Mouse (Mus musculus) neural tube, embryonic 14.5 days (tissue): Measurements from ENCODE around the gene Neu2. TPM values are rescaled to one million over a fixed set of nuclear protein-coding genes. Genes with fewer than 3 reads are reported as not detected.
A peak's percentile ranks its signal among the peaks of the same experiment; 100 is the strongest.

Experiments used
- ATAC-seq: fragments of 200-750 bp; cut with Nextera tagmentation; 2 replicates; pipeline ENCODE4 v1.8.0; 2017; ENCODE audit warnings: low read depth, mild to moderate bottlenecking, moderate TSS enrichment, moderate library complexity
- H3K27ac ChIP-seq: fragments of 300-500 bp; sonication (generic); 2 replicates; pipeline ENCODE4 v1.5.1; 2014; ENCODE audit warnings: low read depth, mild to moderate bottlenecking, control low read depth, low read length, moderate library complexity, mixed read lengths
- H3K27me3 ChIP-seq: fragments of 300-500 bp; sonication (generic); 2 replicates; pipeline ENCODE4 v1.6.1; 2014; ENCODE audit warnings: low read length; ENCODE audit not compliant: control insufficient read depth, insufficient read depth
- H3K36me3 ChIP-seq: fragments of 300-500 bp; sonication (generic); 2 replicates; pipeline ENCODE4 v1.6.1; 2014; ENCODE audit warnings: low read length, mixed read lengths; ENCODE audit not compliant: control insufficient read depth, insufficient read depth
- H3K4me1 ChIP-seq: fragments of 300-500 bp; sonication (generic); 2 replicates; pipeline ENCODE4 v1.6.1; 2014; ENCODE audit warnings: low read length; ENCODE audit not compliant: control insufficient read depth, insufficient read depth
- H3K4me2 ChIP-seq: fragments of 300-500 bp; sonication (generic); 2 replicates; pipeline ENCODE4 v1.6.1; 2014; ENCODE audit warnings: mild to moderate bottlenecking, low read depth, low read length, control low read depth
- H3K4me3 ChIP-seq: fragments of 300-500 bp; sonication (generic); 2 replicates; pipeline ENCODE4 v1.5.1; 2014; ENCODE audit warnings: low read depth, low read length, control low read depth, mixed read lengths
- H3K9ac ChIP-seq: fragments of 300-500 bp; sonication (generic); replicated peaks from 2 replicates; pipeline ENCODE4 v1.6.1; 2014; ENCODE audit warnings: low read depth, mild to moderate bottlenecking, control low read depth, low read length, mixed read lengths
- H3K9me3 ChIP-seq: fragments of 300-500 bp; sonication (generic); 2 replicates; pipeline ENCODE4 v1.6.1; 2016; ENCODE audit warnings: low read length; ENCODE audit not compliant: control insufficient read depth
- WGBS: fragments of 180-500 bp; shearing (Covaris S2); extraction: QIAGEN DNeasy Blood & Tissue Kit; methylation state at CpG from one replicate; pipeline ENCODE4 v1.1.7; 2014; 5-methylcytosine and 5-hydroxymethylcytosine counted together
- polyA plus RNA-seq: library from polyadenylated mRNA; unstranded; fragments of >200 nt; fragmentation: Nextera tagmentation; extraction: Ambion mirVana; gene quantifications from 2 replicates; pipeline ENCODE4 v1.2.1, GENCODE M21; 2014

The Neu2 gene
- polyA plus RNA-seq, 1 experiment from 2014 or later = 0.63 TPM

DNA sequence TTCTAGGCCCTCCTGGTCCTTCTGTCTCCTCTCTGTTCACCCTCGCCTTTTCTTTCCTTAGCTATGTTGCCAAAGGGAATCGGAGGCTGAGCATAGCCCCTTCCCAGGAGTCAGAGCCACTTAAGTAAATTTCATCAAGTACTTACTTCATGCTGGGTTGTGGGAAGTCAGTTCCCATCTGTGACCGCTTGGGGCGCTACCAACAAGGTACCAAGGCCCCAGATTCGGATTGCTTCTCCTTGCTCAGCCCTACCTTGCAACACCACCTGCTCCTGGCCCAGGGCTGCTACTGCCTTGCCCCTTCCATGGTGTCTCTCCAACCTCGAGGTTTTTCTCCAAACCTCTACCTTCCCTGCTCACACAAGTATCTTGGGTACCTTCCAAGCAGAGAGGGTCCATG is 58.7 kb downstream of the Neu2 start:
- 47% methylated on average over 6 of the region's 6 CpGs for WGBS

GRCm38 (mm10) chr1:87573261-87573660 is 63.6 kb downstream of the Neu2 start:
- no peaks in the 10 kb centered on the region for H3K27me3 ChIP-seq
- H3K36me3 ChIP-seq = no peaks in the 10 kb centered on the region
- H3K4me1 ChIP-seq = peaks cover 13% of the 10 kb centered on the region
- no peak overlapping the region for H3K4me3 ChIP-seq
- whole genome bisulfite sequencing = 78% methylated on average over 5 of the region's 5 CpGs
- H3K9me3 ChIP-seq = no peaks in the 10 kb centered on the region
- H3K27ac ChIP-seq = no peak overlapping the region
- no peak for ATAC-seq
- H3K9ac ChIP-seq = no peak overlapping the region
- no peak overlapping the region for H3K4me2 ChIP-seq

More for the DNA sequence above, 58.7 kb downstream of the Neu2 start:
- Histone ChIP-seq H3K27ac (no peak overlapping the region), H3K4me3 (no peak overlapping the region), H3K4me1 (no peaks in the 10 kb centered on the region), H3K4me2 (no peak overlapping the region), H3K9me3 (no peaks in the 10 kb centered on the region), H3K9ac (no peak overlapping the region), H3K27me3 (no peaks in the 10 kb centered on the region), H3K36me3 (no peaks in the 10 kb centered on the region)
- ATAC-seq = no peak

DNA sequence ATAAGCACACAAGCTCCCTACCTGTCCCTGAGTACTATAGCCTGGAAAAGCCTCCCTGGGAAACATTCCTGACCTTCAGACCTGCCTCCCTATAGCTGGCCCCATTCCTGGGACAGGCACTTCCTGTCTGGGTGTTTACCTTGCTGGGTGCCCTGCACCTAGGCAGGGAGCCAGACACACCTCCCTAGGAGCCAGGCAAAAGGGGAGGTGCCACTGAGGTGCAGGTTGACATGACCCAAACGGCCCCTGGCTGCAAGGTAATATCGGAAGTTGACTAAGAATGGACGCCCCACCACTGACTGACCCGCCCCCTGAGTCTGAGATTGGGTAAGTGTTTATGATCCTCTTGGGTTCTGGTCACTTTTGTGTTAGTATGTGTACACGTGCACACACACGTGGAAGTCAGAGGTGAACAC is 64.1 kb downstream of the Neu2 start, which contains the start of gene Ngef:
TSS of gene Ngef (minus strand) at position 71 of the 416 bp plus-strand sequence.
- peak; percentile 41; the same call in 1 of the 2 replicates for ATAC-seq
- 78% methylated on average over 6 of the region's 6 CpGs for WGBS
- peak within 1 kb of the TSS; percentile 73; the same call in 1 of the 2 replicates for H3K27ac ChIP-seq
- H3K4me2 ChIP-seq = no peak within 1 kb of the TSS
- H3K36me3 ChIP-seq = no peaks in the 10 kb centered on the region
- no peaks in the 10 kb centered on the region for H3K9me3 ChIP-seq
- no peak within 1 kb of the TSS for H3K9ac ChIP-seq
- H3K27me3 ChIP-seq = no peaks in the 10 kb centered on the region
- H3K4me3 ChIP-seq = no peak within 1 kb of the TSS
- H3K4me1 ChIP-seq = peaks cover 13% of the 10 kb centered on the region

GRCm38 (mm10) chr1:87574353-87574752 is 64.7 kb downstream of the Neu2 start:
- 13% methylated on average over 6 of the region's 6 CpGs for WGBS
- Histone ChIP-seq H3K9me3 (no peaks in the 10 kb centered on the region), H3K4me1 (peaks cover 13% of the 10 kb centered on the region), H3K36me3 (no peaks in the 10 kb centered on the region), H3K27me3 (no peaks in the 10 kb centered on the region), H3K4me2 (no peak overlapping the region), H3K9ac (no peak overlapping the region), H3K27ac (peak overlapping the region; percentile 73; the same call in 1 of the 2 replicates), H3K4me3 (no peak overlapping the region)
- ATAC-seq = peak; percentile 92

DNA sequence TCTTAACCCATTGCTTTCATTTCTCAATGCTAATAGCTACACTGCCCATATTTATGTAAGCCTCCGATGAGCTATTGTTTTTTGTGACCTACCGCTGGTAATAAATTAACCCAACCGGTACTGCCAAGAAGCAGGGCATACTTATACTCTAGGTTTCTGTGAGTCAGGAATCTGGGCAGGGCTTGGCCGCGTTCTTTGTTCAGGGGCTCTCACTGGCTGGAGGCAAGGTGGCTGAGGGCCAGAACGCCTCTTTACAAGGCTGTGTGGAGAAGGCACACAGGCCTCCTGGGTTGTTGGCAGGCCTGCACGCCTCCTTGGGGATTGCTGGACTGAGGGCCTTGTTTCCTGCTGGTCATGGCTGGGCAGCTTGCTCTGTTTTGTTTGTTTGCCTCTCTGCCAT is 65.1 kb downstream of the Neu2 start:
- H3K4me3 ChIP-seq = no peak overlapping the region
- H3K27me3 ChIP-seq = no peaks in the 10 kb centered on the region
- no peaks in the 10 kb centered on the region for H3K9me3 ChIP-seq
- peak; percentile 88 for ATAC-seq
- no peak overlapping the region for H3K4me2 ChIP-seq
- WGBS = 24% methylated on average over 7 of the region's 7 CpGs
- H3K9ac ChIP-seq = no peak overlapping the region
- H3K4me1 ChIP-seq = peaks cover 13% of the 10 kb centered on the region
- peak overlapping the region; percentile 73 for H3K27ac ChIP-seq
- H3K36me3 ChIP-seq = no peaks in the 10 kb centered on the region

- ATAC-seq = no peak
Observed at GRCm38 (mm10) chr1:87578965-87579364, 69.3 kb downstream of the Neu2 start.

GRCm38 (mm10) chr1:87580824-87581223 is 71.1 kb downstream of the Neu2 start:
- H3K4me2 ChIP-seq = no peak overlapping the region
- H3K27me3 ChIP-seq = no peaks in the 10 kb centered on the region
- no peak overlapping the region for H3K9ac ChIP-seq
- H3K4me3 ChIP-seq = no peak overlapping the region
- no peaks in the 10 kb centered on the region for H3K4me1 ChIP-seq
- no peak overlapping the region for H3K27ac ChIP-seq
- WGBS = 2% methylated on average over 3 of the region's 3 CpGs
- no peak for ATAC-seq
- H3K36me3 ChIP-seq = no peaks in the 10 kb centered on the region
- H3K9me3 ChIP-seq = no peaks in the 10 kb centered on the region

More at GRCm38 (mm10) chr1:87578965-87579364, 69.3 kb downstream of the Neu2 start:
- WGBS = 82% methylated on average over 6 of the region's 6 CpGs
- Histone ChIP-seq H3K36me3 (no peaks in the 10 kb centered on the region), H3K9ac (no peak overlapping the region), H3K4me1 (peaks cover 13% of the 10 kb centered on the region), H3K27me3 (no peaks in the 10 kb centered on the region), H3K27ac (no peak overlapping the region), H3K4me2 (no peak overlapping the region), H3K4me3 (no peak overlapping the region), H3K9me3 (no peaks in the 10 kb centered on the region)

DNA sequence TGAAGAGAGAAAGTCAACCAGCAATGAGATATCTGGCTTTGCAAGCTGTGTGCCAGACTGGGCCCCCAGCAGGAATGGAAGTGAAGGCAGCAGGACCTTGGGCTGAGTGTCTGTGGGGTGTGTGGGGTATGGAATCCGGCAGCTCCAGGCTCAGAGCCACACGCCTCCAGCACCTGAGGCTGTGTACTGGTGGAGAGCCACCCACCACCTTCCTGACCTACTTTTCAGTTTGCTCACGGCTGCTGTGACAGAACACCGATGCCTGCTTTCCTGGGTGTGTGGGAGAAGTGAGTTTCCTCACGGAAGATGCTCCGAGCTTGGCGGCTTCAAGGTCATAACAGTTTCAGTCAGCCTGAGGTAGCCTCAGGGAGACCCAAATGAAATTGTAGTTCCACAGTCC is 79.5 kb downstream of the Neu2 start:
- no peak overlapping the region for H3K4me2 ChIP-seq
- no peaks in the 10 kb centered on the region for H3K9me3 ChIP-seq
- H3K9ac ChIP-seq = no peak overlapping the region
- no peaks in the 10 kb centered on the region for H3K27me3 ChIP-seq
- no peaks in the 10 kb centered on the region for H3K36me3 ChIP-seq
- ATAC-seq = no peak
- H3K4me3 ChIP-seq = no peak overlapping the region
- WGBS = 93% methylated on average over 7 of the region's 7 CpGs
- H3K4me1 ChIP-seq = no peaks in the 10 kb centered on the region
- H3K27ac ChIP-seq = no peak overlapping the region

DNA sequence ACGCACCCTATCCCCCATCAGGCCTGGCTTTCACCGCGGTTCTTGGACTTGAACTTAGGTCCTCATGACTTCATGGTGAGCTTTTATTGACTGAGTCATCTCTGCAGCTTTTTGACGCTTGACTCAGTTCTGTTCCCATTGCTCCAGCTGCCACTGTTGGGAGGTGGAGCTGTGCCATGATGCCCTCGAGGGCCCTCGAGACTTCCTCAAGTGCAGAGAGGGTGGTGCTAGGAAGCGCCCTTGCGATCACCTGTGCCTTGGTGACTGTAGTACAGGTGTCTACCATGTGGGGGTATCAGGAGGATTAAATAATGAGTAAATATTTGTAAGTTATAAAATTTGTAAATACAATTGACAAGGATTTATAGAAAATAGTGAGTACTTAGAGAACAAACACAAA is 80.3 kb downstream of the Neu2 start:
- Histone ChIP-seq H3K27ac (no peak overlapping the region), H3K4me1 (no peaks in the 10 kb centered on the region), H3K36me3 (no peaks in the 10 kb centered on the region), H3K9me3 (no peaks in the 10 kb centered on the region), H3K4me2 (no peak overlapping the region), H3K9ac (no peak overlapping the region), H3K4me3 (no peak overlapping the region), H3K27me3 (no peaks in the 10 kb centered on the region)
- no peak for ATAC-seq
- 93% methylated on average over 8 of the region's 8 CpGs for whole genome bisulfite sequencing
